Mouse (Mus musculus): ENCODE data around the gene Gm11634.

Gm11634 gene

GRCm38 (mm10) chr11:101568421-101568820, 30.6 kb downstream of the Gm11634 start:
- 81% methylated on average over 3 of the region's 3 CpGs for WGBS

GRCm38 (mm10) chr11:101562391-101562790, 36.7 kb downstream of the Gm11634 start:
- 21% methylated on average over 5 of the region's 5 CpGs for WGBS

GRCm38 (mm10) chr11:101556954-101557353, 42.1 kb downstream of the Gm11634 start:
- 47% methylated on average over 2 of the region's 2 CpGs for WGBS

- 88% methylated on average over 7 of the region's 7 CpGs for WGBS
Observed at GRCm38 (mm10) chr11:101556541-101556940, 42.5 kb downstream of the Gm11634 start.

GRCm38 (mm10) chr11:101553354-101553930, 45.6 kb downstream of the Gm11634 start:
- WGBS = 10% methylated on average over 8 of the region's 8 CpGs

GRCm38 (mm10) chr11:101552476-101553300, 46.4 kb downstream of the Gm11634 start:
- under 1% methylated on average over 37 of the region's 37 CpGs for WGBS

- WGBS = under 1% methylated on average over 43 of the region's 43 CpGs
Observed at GRCm38 (mm10) chr11:101551751-101552475, 47.1 kb downstream of the Gm11634 start, which contains the start of the genes Brca1 and Nbr1. Gene Brca1, minus strand, starts transcription at chr11:101551955. Gene Nbr1, plus strand, starts transcription at chr11:101552149.

GRCm38 (mm10) chr11:101544132-101544531, 54.9 kb downstream of the Gm11634 start:
- WGBS = 70% methylated on average over 1 of the region's 1 CpGs
